Mouse (Mus musculus) cerebellum, adult 8-10 months (tissue): Measurements from ENCODE around the gene Mtrex.

Experiments
- DNase-seq: peaks from one replicate; pipeline ENCODE4 v3.0.0; 2022

Gene Mtrex

GRCm38 (mm10) chr13:112927287-112928001, at the start of gene Mtrex, which contains the start of gene Dhx29:
TSS of gene Mtrex (minus strand) at chr13:112927398.
TSS of gene Dhx29 (plus strand) at chr13:112927454.
- DNase-seq, result peak; percentile 99

GRCm38 (mm10) chr13:112976720-112977119, 49.5 kb upstream of the Mtrex start:
- DNase-seq, result no peak

- no peak for DNase-seq
Observed at GRCm38 (mm10) chr13:112967267-112967666, 40.1 kb upstream of the Mtrex start.

- DNase-seq, result no peak
Observed at GRCm38 (mm10) chr13:112964421-112964820, 37.2 kb upstream of the Mtrex start.

- no peak for DNase-seq
Observed at GRCm38 (mm10) chr13:112963081-112963480, 35.9 kb upstream of the Mtrex start.

- no peak for DNase-seq
Observed at GRCm38 (mm10) chr13:112954067-112954466, 26.9 kb upstream of the Mtrex start.

- DNase-seq, result no peak
Observed at GRCm38 (mm10) chr13:112945900-112946299, 18.7 kb upstream of the Mtrex start.

GRCm38 (mm10) chr13:112945312-112945711, 18.1 kb upstream of the Mtrex start:
- DNase-seq, result no peak

- DNase-seq, result no peak
Observed at GRCm38 (mm10) chr13:112941879-112942330, 14.7 kb upstream of the Mtrex start.

- DNase-seq, result no peak
Observed at GRCm38 (mm10) chr13:112938130-112938529, 10.9 kb upstream of the Mtrex start.

- no peak for DNase-seq
Observed at GRCm38 (mm10) chr13:112928038-112928668, 955 bp upstream of the Mtrex start.

- DNase-seq, result peak; percentile 32
Observed at GRCm38 (mm10) chr13:112926796-112927195, 402 bp downstream of the Mtrex start.

GRCm38 (mm10) chr13:112925976-112926375, 1.2 kb downstream of the Mtrex start:
- DNase-seq, result no peak

- DNase-seq, result no peak
Observed at GRCm38 (mm10) chr13:112925266-112925665, 1.9 kb downstream of the Mtrex start.

GRCm38 (mm10) chr13:112920906-112921305, 6.3 kb downstream of the Mtrex start:
- DNase-seq, result no peak

- DNase-seq, result no peak
Observed at GRCm38 (mm10) chr13:112919141-112919865, 7.9 kb downstream of the Mtrex start.

GRCm38 (mm10) chr13:112910434-112910833, 16.8 kb downstream of the Mtrex start:
- DNase-seq, result no peak

GRCm38 (mm10) chr13:112909663-112910062, 17.5 kb downstream of the Mtrex start:
- DNase-seq, result peak; percentile 19

GRCm38 (mm10) chr13:112902176-112902575, 25.0 kb downstream of the Mtrex start:
- DNase-seq, result no peak

- DNase-seq, result no peak
Observed at GRCm38 (mm10) chr13:112887234-112887633, 40.0 kb downstream of the Mtrex start.

GRCm38 (mm10) chr13:112871500-112872266, 55.5 kb downstream of the Mtrex start:
- no peak for DNase-seq

- no peak for DNase-seq
Observed at GRCm38 (mm10) chr13:112870039-112870690, 57.0 kb downstream of the Mtrex start.
